Mouse (Mus musculus) heart, postnatal 0 days (tissue): ENCODE results near the gene Fra10ac1. TPM values are rescaled to one million over a fixed set of nuclear protein-coding genes. Genes with fewer than 3 reads are reported as not detected.

ENCODE experiments used
- ATAC-seq: fragments of 200-750 bp; cut with Nextera tagmentation; 2 replicates; pipeline ENCODE4 v1.8.0; 2017; ENCODE audit warnings: low read depth, moderate number of reproducible peaks, moderate library complexity; ENCODE audit not compliant: insufficient read depth
- DNase-seq: peaks from one replicate; pipeline ENCODE4 v3.0.0-alpha.2; 2016; ENCODE audit warnings: low spot score
- H3K27ac ChIP-seq: fragments of 300-500 bp; sonication (generic); 2 replicates; pipeline ENCODE4 v1.5.1; 2014; ENCODE audit warnings: low read depth, mild to moderate bottlenecking
- H3K27me3 ChIP-seq: fragments of 300-500 bp; sonication (generic); 2 replicates; pipeline ENCODE4 v1.6.1; 2014; ENCODE audit warnings: low read length, mixed read lengths; ENCODE audit not compliant: control insufficient read depth, insufficient read depth
- H3K36me3 ChIP-seq: fragments of 300-500 bp; sonication (generic); replicated peaks from 2 replicates; pipeline ENCODE4 v1.6.1; 2014; ENCODE audit warnings: low read length, mixed read lengths; ENCODE audit not compliant: control insufficient read depth, insufficient read depth
- H3K4me1 ChIP-seq: fragments of 300-500 bp; sonication (generic); 2 replicates; pipeline ENCODE4 v1.6.1; 2014; ENCODE audit warnings: antibody characterized with exemption; ENCODE audit not compliant: control insufficient read depth, insufficient read depth
- H3K4me2 ChIP-seq: fragments of 300-500 bp; sonication (generic); 2 replicates; pipeline ENCODE4 v1.6.1; 2014; ENCODE audit warnings: low read depth, mild to moderate bottlenecking, low read length, moderate library complexity
- H3K4me3 ChIP-seq: fragments of 300-500 bp; sonication (generic); 2 replicates; pipeline ENCODE4 v1.5.1; 2014; ENCODE audit warnings: low read depth, low read length
- H3K9ac ChIP-seq: fragments of 300-500 bp; sonication (generic); replicated peaks from 2 replicates; pipeline ENCODE4 v1.6.1; 2014; ENCODE audit warnings: low read depth, low read length, mixed read lengths
- H3K9me3 ChIP-seq: fragments of 300-500 bp; sonication (generic); replicated peaks from 2 replicates; pipeline ENCODE4 v1.6.1; 2016; ENCODE audit warnings: low read length; ENCODE audit not compliant: control insufficient read depth
- CTCF ChIP-seq: IDR thresholded peaks from 2 replicates; pipeline ENCODE4 v1.5.1; 2016; ENCODE audit warnings: antibody characterized with exemption, control low read depth, low read depth
- EP300 ChIP-seq: IDR thresholded peaks from 2 replicates; pipeline ENCODE4 v1.6.1; 2016; ENCODE audit warnings: antibody characterized with exemption, low read depth
- WGBS: fragments of 180-500 bp; shearing (Covaris S2); extraction: QIAGEN DNeasy Blood & Tissue Kit; methylation state at CpG from one replicate; pipeline ENCODE4 v1.1.7; 2014; 5-methylcytosine and 5-hydroxymethylcytosine counted together
- polyA plus RNA-seq: library from polyadenylated mRNA; unstranded; fragments of >200 nt; fragmentation: Nextera tagmentation; extraction: Ambion mirVana; gene quantifications from 2 replicates; pipeline ENCODE4 v1.2.1, GENCODE M21; 2015
- total RNA-seq: library from RNA; depleted of rRNA; stranded (reverse); fragments of >200 nt; gene quantifications from 2 replicates; pipeline ENCODE4 v1.2.3, GENCODE M21; 2014; ENCODE audit warnings: low replicate concordance

Gene Fra10ac1
- total and polyA plus RNA-seq, 2 experiments from 2014 or later: 26.2 TPM; not detected in 1

GRCm38 (mm10) chr19:38195245-38195644 is 28.7 kb downstream of the Fra10ac1 start:
- H3K4me3 ChIP-seq: no peak overlapping the region
- no peak for TF ChIP-seq CTCF
- no peak for TF ChIP-seq EP300
- peaks cover 33% of the 10 kb centered on the region; the same call in 1 of the 2 replicates for H3K36me3 ChIP-seq
- H3K4me2 ChIP-seq: no peak overlapping the region
- WGBS: 94% methylated on average over 4 of the region's 4 CpGs
- H3K4me1 ChIP-seq: no peaks in the 10 kb centered on the region
- no peaks in the 10 kb centered on the region; the same call in 1 of the 2 replicates for H3K9me3 ChIP-seq
- H3K27ac ChIP-seq: no peak overlapping the region
- H3K27me3 ChIP-seq: no peaks in the 10 kb centered on the region
- DNase-seq: no peak
- H3K9ac ChIP-seq: no peak overlapping the region
- ATAC-seq: no peak

GRCm38 (mm10) chr19:38191446-38191845 is 32.5 kb downstream of the Fra10ac1 start:
- ATAC-seq (no peak), DNase-seq (no peak)
- Histone ChIP-seq H3K4me1 (no peaks in the 10 kb centered on the region), H3K9me3 (no peaks in the 10 kb centered on the region; the same call in 1 of the 2 replicates), H3K4me3 (no peak overlapping the region), H3K9ac (no peak overlapping the region), H3K4me2 (no peak overlapping the region), H3K27me3 (no peaks in the 10 kb centered on the region), H3K36me3 (peaks cover 36% of the 10 kb centered on the region), H3K27ac (no peak overlapping the region)
- 81% methylated on average over 5 of the region's 5 CpGs for WGBS
- no peak for TF ChIP-seq CTCF
- TF ChIP-seq EP300: no peak

DNA sequence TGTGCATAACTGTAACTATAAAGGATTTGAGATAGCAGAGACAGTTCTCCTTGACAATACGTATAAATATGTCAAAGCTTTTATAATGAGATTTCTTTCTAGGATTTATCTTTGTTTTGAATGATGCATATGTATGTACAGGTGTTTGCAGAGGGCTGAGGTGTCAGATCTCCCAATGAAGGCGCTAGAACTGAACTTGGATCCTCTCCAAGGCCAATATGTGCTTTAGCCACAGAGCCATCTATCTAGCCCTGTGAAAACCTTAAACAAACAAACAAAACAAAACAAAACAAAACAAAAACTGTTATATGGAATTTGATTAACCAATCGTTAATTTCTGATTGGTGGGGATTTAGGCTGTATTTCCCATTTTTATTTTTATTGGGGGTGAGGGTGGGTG is 33.4 kb downstream of the Fra10ac1 start:
- TF ChIP-seq CTCF: no peak
- no peak for TF ChIP-seq EP300
- H3K4me2 ChIP-seq: no peak overlapping the region
- 78% methylated on average over 3 of the region's 3 CpGs for WGBS

GRCm38 (mm10) chr19:38187345-38187680 is 36.6 kb downstream of the Fra10ac1 start:
- Histone ChIP-seq H3K4me2 (no peak overlapping the region), H3K4me1 (no peaks in the 10 kb centered on the region), H3K27ac (no peak overlapping the region), H3K27me3 (no peaks in the 10 kb centered on the region), H3K4me3 (no peak overlapping the region), H3K9ac (no peak overlapping the region), H3K9me3 (no peaks in the 10 kb centered on the region), H3K36me3 (peaks cover 36% of the 10 kb centered on the region)
- WGBS: 67% methylated on average over 2 of the region's 2 CpGs
- no peak for TF ChIP-seq EP300
- no peak for TF ChIP-seq CTCF
- ATAC-seq (no peak), DNase-seq (no peak)

More for the DNA sequence above, 33.4 kb downstream of the Fra10ac1 start:
- Histone ChIP-seq H3K36me3 (peaks cover 37% of the 10 kb centered on the region), H3K4me3 (no peak overlapping the region), H3K9me3 (no peaks in the 10 kb centered on the region; the same call in 1 of the 2 replicates), H3K27me3 (no peaks in the 10 kb centered on the region), H3K4me1 (no peaks in the 10 kb centered on the region), H3K27ac (no peak overlapping the region), H3K9ac (no peak overlapping the region)
- DNase-seq: no peak
- ATAC-seq: no peak

DNA sequence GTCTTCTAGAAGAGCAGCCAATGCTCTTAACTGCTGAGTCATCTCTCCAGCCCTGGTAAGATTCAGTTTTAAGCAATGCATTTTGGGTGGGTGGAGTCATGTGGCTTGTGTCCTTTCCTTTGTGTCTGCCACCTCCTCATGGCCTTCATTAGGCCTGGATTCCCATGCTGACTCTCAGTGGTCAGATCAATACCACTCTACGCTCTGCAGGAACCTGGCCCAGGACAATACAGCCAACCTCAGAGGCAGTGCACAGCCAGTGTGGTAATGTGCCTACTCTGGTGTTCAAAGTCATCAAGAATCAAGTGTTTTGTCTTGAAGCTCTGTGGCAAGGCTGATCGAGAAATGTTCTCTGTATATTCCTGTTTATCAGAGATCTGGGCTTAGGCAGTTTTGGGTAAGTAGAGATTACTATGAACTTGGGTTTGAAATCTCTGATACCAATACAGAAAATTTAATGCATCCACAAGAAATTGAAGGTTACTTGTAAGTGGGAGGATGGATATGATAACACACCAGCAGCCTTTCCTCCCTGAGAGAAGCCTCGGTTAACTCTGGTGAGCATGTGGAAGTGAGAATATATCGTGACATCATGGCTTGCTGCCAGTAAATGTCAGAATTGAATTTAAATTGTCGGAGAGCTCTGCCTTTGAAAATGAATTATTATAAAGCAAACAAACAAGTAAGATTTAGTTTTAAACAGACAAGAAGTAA is 37.2 kb downstream of the Fra10ac1 start:
- H3K9me3 ChIP-seq: no peaks in the 10 kb centered on the region
- no peak for DNase-seq
- H3K27ac ChIP-seq: no peak overlapping the region
- H3K4me3 ChIP-seq: no peak overlapping the region
- H3K9ac ChIP-seq: no peak overlapping the region
- WGBS: 82% methylated on average over 5 of the region's 5 CpGs
- peaks cover 36% of the 10 kb centered on the region for H3K36me3 ChIP-seq
- no peak for ATAC-seq
- TF ChIP-seq CTCF (no peak), EP300 (no peak)
- no peak overlapping the region for H3K4me2 ChIP-seq
- H3K27me3 ChIP-seq: no peaks in the 10 kb centered on the region
- no peaks in the 10 kb centered on the region for H3K4me1 ChIP-seq

GRCm38 (mm10) chr19:38179675-38180074 is 44.3 kb downstream of the Fra10ac1 start:
- H3K4me2 ChIP-seq: no peak overlapping the region
- H3K9me3 ChIP-seq: no peaks in the 10 kb centered on the region
- ATAC-seq (no peak), DNase-seq (no peak)
- H3K27ac ChIP-seq: no peak overlapping the region
- no peak overlapping the region for H3K9ac ChIP-seq
- H3K4me1 ChIP-seq: no peaks in the 10 kb centered on the region
- H3K36me3 ChIP-seq: 0 out of 2 replicates have a peak, but pooled peaks cover 12% of the 10 kb centered on the region
- no peak for TF ChIP-seq CTCF
- TF ChIP-seq EP300: no peak
- no peaks in the 10 kb centered on the region for H3K27me3 ChIP-seq
- 73% methylated on average over 9 of the region's 9 CpGs for WGBS
- no peak overlapping the region for H3K4me3 ChIP-seq
